Mouse (Mus musculus) myocyte (in vitro differentiated cells): Measurements from ENCODE around the gene Shld1.

ENCODE experiments used
- E2F4 ChIP-seq: IDR thresholded peaks from one replicate; pipeline ENCODE4 v1.6.1; 2011; ENCODE audit warnings: mild to moderate bottlenecking, control low read depth, moderate library complexity; ENCODE audit not compliant: insufficient read depth
- MAX ChIP-seq: IDR thresholded peaks from one replicate; pipeline ENCODE4 v1.6.1; 2011; ENCODE audit warnings: low read depth, mild to moderate bottlenecking, control low read depth
- MYOD1 ChIP-seq, 3 experiments: IDR thresholded peaks; one replicate each; pipeline ENCODE4 v1.6.1; 2011; ENCODE audit warnings: control low read depth in 2 of 3, low read depth in 2 of 3, mild to moderate bottlenecking in 2 of 3, moderate library complexity in 1 of 3; ENCODE audit not compliant: insufficient read length in 2 of 3, control insufficient read depth in 1 of 3
- POLR2A ChIP-seq: IDR thresholded peaks from one replicate; pipeline ENCODE4 v1.6.1; 2011; ENCODE audit warnings: low read depth, mild to moderate bottlenecking, control low read depth, moderate library complexity; ENCODE audit not compliant: insufficient read length
- POLR2AphosphoS2 ChIP-seq: IDR thresholded peaks from one replicate; pipeline ENCODE4 v1.6.1; 2011; ENCODE audit warnings: low read depth, control low read depth; ENCODE audit not compliant: insufficient read length
- REST ChIP-seq: IDR thresholded peaks from one replicate; pipeline ENCODE4 v1.6.1; 2011; ENCODE audit warnings: mild to moderate bottlenecking, control low read depth, moderate library complexity; ENCODE audit not compliant: insufficient read depth, insufficient read length
- USF1 ChIP-seq: IDR thresholded peaks from one replicate; pipeline ENCODE4 v1.6.1; 2011; ENCODE audit warnings: low read depth, mild to moderate bottlenecking, control low read depth, moderate library complexity

- TF ChIP-seq POLR2A, result no peak
- TF ChIP-seq REST, result no peak
- TF ChIP-seq USF1, result no peak
- TF ChIP-seq MYOD1 (IDR thresholded peaks at IDR 0.05; ENCODE audit: control insufficient read depth in 1 of 3, insufficient read length in 2 of 3, low read depth in 2 of 3), result no peak
- no peak for TF ChIP-seq MAX
- no peak for TF ChIP-seq POLR2AphosphoS2
- no peak for TF ChIP-seq E2F4
Observed at GRCm38 (mm10) chr2:132670290-132670689, 16.4 kb upstream of the Shld1 start.
